Mouse (Mus musculus): ENCODE results near the gene Naip2.

The Naip2 gene

GRCm38 (mm10) chr13:100112218-100112972 lies 89.5 kb downstream of the Naip2 start:
- DNase-seq (ENCODE audit: low spot score in 2 of 2) = no peak

GRCm38 (mm10) chr13:100107652-100108472 lies 94.0 kb downstream of the Naip2 start, which contains the start of gene Serf1:
Gene Serf1 (plus strand): TSS chr13:100108012.
- peak; percentile 73 for DNase-seq (ENCODE audit: low spot score in 2 of 2)

- peak; percentile 91 for DNase-seq (ENCODE audit: low spot score in 2 of 2)
Measured at GRCm38 (mm10) chr13:100103748-100104254, 98.1 kb downstream of the Naip2 start, which contains the start of gene Bdp1. Gene Bdp1 (minus strand): TSS chr13:100104070.

- DNase-seq (ENCODE audit: low spot score in 2 of 2) = no peak
Measured at GRCm38 (mm10) chr13:100103052-100103658, 98.7 kb downstream of the Naip2 start.

GRCm38 (mm10) chr13:100098808-100099207 lies 103.1 kb downstream of the Naip2 start:
- DNase-seq (ENCODE audit: low spot score in 2 of 2) = no peak

Data from right cerebral cortex, postnatal 36 days (tissue).